Mouse (Mus musculus): ENCODE measurements around the gene Gm8906. TPM values are rescaled to one million over a fixed set of nuclear protein-coding genes. Genes with fewer than 3 reads are reported as not detected.

The Gm8906 gene
- not detected for total RNA-seq (2023)

GRCm38 (mm10) chr5:11502385-11502784, at the start of gene Gm8906:
Gm8906 (plus strand) TSS chr5:11502685.

Other genes starting within 250 kb of the Gm8906 start
- not detected for gene Gm8890, start 246.7 kb upstream of the Gm8906 start, total RNA-seq (2023)
- not detected for gene Speer1, start 161.2 kb upstream of the Gm8906 start, total RNA-seq (2023)
- gene Gm8897, start 86.3 kb upstream of the Gm8906 start, total RNA-seq (2023) = not detected
- not detected for gene Gm6460, start 92.2 kb downstream of the Gm8906 start, total RNA-seq (2023)
- gene Gm8922, start 179.3 kb downstream of the Gm8906 start, total RNA-seq (2023) = not detected

Measured in B cell, adult 67 days (primary cell).